Mouse (Mus musculus) heart, adult 9 months (tissue): ENCODE results near the gene Nck1.

Experiments used
- DNase-seq, 2 experiments: peaks; one replicate each; pipeline ENCODE4 v3.0.0; 2022; ENCODE audit warnings: low spot score in 2 of 2

Gene Nck1

DNA sequence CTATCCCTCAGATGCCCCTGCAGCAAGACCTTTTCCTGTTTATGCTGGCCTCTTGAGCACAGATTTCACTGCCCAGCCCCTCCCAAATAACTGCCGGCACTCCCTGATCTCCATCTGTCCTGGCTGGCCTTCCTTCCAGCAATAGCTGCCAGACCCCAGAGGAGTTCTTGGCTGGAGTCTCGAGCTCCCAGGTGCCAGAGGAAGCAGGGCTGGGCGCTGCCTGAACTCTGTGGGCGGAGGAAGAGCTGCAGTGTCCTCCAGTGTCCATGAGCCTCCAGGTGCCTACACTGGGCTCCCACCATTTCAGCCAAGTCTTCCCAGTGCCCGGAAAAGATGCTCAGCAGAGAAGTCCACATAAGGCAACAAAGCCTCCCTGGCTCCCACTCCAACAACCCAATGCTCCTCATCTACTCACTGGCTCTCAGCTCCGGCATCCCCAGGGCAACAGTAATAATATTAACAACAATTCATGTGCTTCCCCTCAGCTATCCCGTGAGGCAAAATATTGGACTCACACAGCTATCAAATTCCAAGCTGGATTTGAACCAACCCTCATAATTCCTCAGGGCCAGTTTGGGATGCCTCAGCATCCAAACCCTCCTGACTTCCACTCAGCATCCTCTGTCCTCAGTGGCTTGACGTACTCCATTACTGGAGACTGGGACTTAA is 74.9 kb downstream of the Nck1 start:
- DNase-seq, result peak; percentile 92 to 93

- no peak for DNase-seq
Observed at GRCm38 (mm10) chr9:100470228-100470627, 75.7 kb downstream of the Nck1 start.

DNA sequence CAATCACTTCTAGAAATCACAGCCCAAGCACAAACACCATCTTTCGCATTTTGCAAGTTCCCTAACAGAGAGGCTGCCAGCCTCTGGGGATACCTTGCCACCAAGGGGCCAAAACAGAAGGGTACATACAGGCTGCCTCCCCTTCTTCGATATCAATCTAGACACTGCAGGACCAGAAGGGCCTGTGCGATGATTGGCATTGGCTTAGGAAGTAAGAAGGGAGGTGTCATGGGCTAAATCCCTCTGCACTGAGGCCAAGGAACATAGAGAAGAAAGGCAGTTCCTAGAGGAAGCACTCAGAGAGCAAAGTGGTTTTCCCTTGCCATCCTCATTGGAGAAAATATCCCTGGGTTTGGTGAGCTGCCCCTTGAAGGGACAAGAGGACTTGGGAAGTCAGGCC is 76.3 kb downstream of the Nck1 start:
- no peak for DNase-seq

DNA sequence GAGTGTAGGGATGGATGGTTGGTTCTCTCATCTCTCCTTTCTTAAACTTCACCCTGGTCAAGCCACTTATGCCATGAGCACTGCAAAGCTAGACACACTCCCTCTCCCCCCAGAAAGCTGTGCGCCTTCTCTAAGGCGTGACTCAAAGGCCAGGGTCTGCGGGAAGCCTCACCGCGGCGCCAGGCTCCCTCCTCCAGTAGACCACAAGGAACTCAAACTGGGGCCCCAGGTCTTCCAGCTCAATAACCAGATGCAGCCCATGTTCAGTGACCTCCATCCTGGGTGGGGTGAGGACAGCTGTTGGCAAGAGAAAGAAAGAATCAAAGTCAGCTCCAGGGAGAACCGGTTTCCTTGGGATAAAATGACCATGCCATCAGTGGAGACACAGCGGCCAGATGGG is 77.8 kb downstream of the Nck1 start:
- DNase-seq, result no peak

DNA sequence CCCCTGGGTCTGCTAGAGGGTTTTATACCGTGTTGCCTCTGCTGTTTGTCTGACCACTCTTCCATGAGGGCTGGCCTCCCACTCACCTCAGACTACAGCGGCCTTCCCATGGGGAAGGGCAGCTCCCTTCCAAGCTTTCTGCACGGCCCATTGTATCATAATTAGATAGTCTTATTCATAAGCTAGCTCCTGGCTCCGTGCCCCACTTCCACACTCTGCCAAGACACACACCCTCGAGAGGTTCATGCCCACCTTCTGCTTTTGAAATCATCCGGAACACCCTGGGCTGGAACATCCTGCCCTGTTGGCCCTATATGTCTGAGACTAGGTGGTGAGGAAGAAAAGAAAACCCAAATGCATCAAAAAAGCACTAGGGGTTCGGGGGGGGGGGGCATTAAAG is 78.3 kb downstream of the Nck1 start:
- peak; percentile 76 to 82 for DNase-seq

- DNase-seq, result no peak
Observed at GRCm38 (mm10) chr9:100466743-100467142, 79.2 kb downstream of the Nck1 start.

DNA sequence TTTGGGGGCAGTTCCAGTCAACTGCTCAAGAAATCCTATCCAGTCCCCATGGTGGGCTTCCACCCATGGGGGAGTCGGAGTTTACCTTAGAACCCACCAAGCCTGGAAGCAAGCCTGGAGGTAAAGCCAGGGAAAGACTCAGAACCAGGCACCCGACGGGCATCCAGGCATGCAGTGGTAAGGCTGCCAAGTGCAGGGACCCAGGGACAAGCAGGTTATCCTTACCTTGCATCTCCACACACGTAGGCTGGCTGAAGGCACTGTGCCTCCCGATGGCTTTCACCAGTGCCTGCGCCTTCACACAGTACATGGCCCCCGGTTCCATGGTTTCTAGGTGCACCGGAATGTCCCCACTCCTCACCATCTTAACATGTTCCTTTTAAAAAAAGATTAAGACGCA is 79.9 kb downstream of the Nck1 start:
- DNase-seq, result no peak

- no peak for DNase-seq
Observed at GRCm38 (mm10) chr9:100465380-100465779, 80.6 kb downstream of the Nck1 start.

DNA sequence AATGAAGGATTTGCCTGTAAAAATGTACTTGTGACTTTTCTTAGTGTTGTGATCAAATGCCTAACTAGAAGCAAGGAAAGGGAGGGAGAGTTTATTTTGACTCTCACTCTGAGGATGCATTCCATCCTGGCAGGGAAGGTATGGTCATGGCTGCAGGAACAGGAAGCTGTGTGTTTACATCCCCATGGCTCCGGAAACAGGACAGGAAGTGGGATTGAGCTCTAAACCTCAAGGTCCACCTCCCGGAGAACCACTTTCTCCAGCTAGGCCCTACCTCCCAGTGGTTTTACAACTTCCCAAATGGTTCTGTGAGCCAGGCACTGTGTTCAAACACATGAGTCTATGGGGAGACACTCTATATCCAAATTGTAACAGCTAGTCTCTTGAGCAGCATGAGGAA is 82.2 kb downstream of the Nck1 start:
- DNase-seq, result no peak

DNA sequence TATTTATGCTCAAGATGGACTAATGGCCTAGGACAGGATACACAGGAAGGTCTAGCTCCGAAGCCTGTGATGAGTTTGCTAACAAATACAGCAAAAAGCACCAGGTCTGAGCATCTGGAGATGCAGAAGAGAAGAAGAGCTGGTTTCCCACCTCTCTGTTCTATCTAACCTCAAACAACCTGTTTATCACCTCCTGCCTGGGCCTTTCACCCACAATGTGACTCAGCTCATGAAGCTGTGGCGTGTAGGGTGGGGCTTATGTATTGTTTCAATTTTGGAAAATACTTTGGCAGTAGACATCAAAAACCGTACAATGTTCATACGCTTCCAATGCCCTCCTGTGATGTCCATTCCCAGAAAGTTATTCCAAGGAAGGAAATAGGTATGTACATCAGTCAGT is 83.8 kb downstream of the Nck1 start:
- peak; percentile 54 to 62 for DNase-seq

DNA sequence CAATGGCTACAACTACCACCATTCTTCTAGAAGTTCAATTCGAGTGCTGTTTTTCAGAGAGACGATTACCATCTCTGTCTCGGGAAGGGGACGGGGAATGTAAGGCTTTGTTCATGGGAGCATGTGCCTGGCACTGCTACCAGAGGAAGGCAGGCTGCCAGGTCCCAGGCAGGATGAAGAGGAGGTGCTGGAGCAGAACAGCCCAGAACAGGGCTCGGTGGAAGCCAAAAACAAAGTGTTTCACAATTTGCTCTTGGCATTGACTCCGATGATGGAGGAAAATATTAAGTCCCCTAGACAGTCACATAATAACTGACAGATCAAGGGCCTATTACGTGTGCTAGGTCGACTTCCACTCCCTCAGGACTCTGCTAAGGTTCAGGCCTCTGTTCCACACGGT is 84.3 kb downstream of the Nck1 start:
- peak; percentile 77 to 78 for DNase-seq

- no peak for DNase-seq
Observed at GRCm38 (mm10) chr9:100460203-100460602, 85.7 kb downstream of the Nck1 start.

DNA sequence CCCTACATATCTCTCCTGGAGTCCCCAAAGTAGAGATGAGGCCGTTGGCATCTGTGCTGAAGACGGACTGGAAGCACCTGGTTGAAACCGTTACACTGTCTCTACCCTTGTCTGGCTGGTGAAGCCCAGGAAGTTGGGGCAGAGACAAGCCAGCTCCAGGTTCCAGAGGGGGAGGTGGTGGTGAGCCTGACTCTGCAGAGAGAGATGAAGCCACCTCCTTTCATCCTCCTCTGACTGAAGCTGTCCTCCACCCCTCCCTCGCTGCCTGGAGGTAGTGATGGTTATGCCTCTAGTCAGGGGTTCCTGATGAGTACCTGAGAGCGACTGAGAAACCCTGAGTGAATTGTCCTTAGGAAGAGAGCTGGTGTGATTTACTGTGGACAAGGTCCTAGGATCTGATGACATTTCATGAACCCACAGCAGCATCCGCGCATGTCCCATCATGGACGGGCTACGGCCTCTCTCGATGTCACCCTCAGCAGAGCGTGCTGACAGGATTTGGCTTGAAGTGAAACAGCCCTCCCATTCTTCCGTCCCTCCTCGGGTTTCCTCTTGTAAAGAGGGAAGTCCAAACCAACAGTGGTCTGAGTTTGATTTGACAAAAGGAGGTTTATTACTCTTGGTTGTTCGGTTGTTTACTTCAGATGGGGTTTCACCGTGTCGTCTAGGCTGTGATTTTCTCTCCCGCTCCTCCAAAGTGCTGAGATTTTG is 87.8 kb downstream of the Nck1 start:
- DNase-seq, result no peak

- DNase-seq, result no peak
Observed at GRCm38 (mm10) chr9:100454664-100454993, 91.3 kb downstream of the Nck1 start.

DNA sequence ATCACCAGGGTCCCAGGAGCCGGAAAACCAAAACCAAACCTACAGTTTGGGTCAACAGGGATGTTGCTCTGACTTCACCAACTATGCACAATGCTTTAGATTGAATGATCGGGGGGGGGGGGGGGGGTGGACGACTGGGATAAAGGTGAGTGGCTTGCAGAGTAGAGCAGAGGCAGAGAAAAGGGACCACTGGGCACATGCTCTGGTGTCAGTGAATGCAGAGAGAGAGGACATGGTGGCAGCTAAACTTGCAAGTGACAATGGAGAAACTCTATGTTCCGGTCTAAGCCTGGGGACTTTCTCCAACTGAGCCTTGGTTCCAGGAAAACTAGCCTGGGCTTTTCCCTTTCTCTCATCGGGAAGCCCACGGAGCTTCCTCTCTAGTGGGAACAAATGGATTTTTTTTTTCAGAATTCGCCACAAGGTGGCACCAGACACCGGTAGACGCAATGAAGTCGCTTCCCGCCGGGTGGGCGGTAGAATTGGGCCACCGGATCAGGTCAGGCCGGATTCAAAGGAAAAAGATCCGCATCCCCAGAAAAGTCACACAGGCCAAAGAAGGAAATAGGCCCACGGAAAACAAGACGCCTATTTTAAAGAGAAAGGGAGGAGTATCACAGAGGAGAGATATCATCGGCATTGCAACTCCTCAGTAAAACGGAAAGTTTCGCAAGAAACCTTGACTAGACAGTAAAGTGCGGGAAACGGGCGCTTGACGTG is 91.8 kb downstream of the Nck1 start:
- DNase-seq, result peak; percentile 70 to 83

GRCm38 (mm10) chr9:100452432-100452831 is 93.5 kb downstream of the Nck1 start:
- no peak for DNase-seq

DNA sequence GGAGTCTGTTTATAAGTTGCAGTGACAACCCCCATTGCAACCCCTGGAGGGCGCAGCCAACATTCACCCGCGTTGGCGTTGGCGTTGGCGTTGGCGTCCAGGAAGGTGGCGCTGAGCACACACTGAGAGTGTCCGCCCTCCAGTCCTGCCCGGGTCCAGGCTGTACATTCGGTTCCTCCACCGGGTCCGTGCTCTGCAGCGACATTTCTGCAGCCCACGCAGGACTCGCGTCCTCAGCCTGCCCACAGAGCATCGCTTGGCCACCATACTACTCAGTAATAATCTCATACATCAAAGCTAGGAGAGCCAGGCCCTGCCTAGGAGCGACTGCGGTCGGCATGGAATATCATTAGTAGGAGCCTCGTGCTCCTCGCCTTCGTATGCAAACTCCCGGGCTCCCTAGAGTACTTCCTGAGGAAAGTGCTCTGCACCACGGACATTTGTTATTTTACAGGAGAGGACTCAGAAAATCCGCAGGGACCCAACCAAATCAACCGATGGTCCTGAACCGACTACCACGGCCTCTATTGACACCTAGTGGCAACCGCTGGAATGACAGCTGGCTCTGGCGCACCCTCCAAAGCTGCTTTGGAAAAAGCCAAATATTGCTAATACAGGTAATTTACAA is 99.8 kb downstream of the Nck1 start:
- peak; percentile 49 to 68 for DNase-seq
